Mouse (Mus musculus): ENCODE results near the gene Hmcn2. TPM values are rescaled to one million over a fixed set of nuclear protein-coding genes. Genes with fewer than 3 reads are reported as not detected.

Gene Hmcn2
- polyA plus RNA-seq, 1 experiment from 2014 or later: 0.30 TPM

DNA sequence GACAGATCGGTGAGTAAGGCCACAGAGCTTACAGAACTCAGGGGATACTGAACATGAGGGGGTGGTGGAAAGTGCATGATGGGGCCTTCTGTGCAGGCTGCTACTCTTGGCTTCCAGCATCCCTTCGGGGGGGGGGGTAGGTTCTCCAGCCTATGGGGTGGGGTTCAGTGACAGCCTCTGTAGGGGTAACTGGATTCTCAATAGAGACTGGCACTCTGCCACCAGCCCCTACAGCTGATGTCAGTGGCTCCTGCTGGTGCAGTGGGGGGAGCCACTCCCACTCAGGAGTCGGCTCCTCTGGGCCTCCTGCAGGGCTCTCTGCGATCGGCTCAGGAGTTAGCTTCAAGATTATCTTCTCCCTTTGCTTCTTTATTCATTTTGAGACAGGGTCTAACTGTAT is 35.7 kb upstream of the Hmcn2 start:
- Histone ChIP-seq H3K27ac (ENCODE audit: low read depth, low read length) (no peak overlapping the region), H3K4me1 (ENCODE audit: control insufficient read depth, insufficient read depth, low read depth, low read length) (peaks cover 4% of the 10 kb centered on the region; the same call in 1 of the 2 replicates), H3K9me3 (ENCODE audit: control insufficient read depth, low read length) (no peaks in the 10 kb centered on the region), H3K9ac (ENCODE audit: low read depth, low read length) (no peak overlapping the region), H3K27me3 (replicated peaks; ENCODE audit: control insufficient read depth, insufficient read depth, low read length) (no peaks in the 10 kb centered on the region), H3K4me3 (ENCODE audit: low read length) (no peak overlapping the region), H3K36me3 (ENCODE audit: control insufficient read depth, insufficient read depth, low read length) (peaks cover 12% of the 10 kb centered on the region), H3K4me2 (ENCODE audit: low read length) (no peak overlapping the region)
- 53% methylated on average over 5 of the region's 5 CpGs for WGBS
- no peak for ATAC-seq

DNA sequence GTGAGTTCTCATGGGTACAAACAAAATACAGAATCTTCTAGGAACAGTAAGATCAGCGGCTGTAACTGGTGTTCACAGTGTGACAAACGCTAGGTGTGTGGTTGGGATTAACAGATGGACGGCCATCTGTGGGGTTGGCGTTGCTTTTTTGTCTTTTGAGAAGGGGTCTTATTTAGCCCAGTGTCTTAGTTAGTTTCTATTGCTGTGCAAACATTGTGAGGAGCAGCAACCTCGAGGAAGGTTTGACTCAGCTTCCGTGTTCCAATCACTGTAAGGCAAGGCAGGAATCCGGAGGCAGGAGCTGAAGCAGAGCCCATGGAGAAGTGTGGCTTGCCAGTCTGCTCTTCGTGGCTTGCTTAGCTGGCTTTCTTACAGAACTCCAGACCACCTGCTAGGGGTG is 33.1 kb upstream of the Hmcn2 start:
- ATAC-seq: no peak
- no peaks in the 10 kb centered on the region for H3K9me3 ChIP-seq (ENCODE audit: control insufficient read depth, low read length)
- no peaks in the 10 kb centered on the region for H3K27me3 ChIP-seq (replicated peaks; ENCODE audit: control insufficient read depth, insufficient read depth, low read length)
- no peak overlapping the region for H3K27ac ChIP-seq (ENCODE audit: low read depth, low read length)
- no peak overlapping the region for H3K4me3 ChIP-seq (ENCODE audit: low read length)
- H3K4me2 ChIP-seq (ENCODE audit: low read length): no peak overlapping the region
- H3K9ac ChIP-seq (ENCODE audit: low read depth, low read length): no peak overlapping the region
- peaks cover 4% of the 10 kb centered on the region; the same call in 1 of the 2 replicates for H3K4me1 ChIP-seq (ENCODE audit: control insufficient read depth, insufficient read depth, low read depth, low read length)
- 72% methylated on average over 8 of the region's 8 CpGs for WGBS
- peaks cover 28% of the 10 kb centered on the region for H3K36me3 ChIP-seq (ENCODE audit: control insufficient read depth, insufficient read depth, low read length)

DNA sequence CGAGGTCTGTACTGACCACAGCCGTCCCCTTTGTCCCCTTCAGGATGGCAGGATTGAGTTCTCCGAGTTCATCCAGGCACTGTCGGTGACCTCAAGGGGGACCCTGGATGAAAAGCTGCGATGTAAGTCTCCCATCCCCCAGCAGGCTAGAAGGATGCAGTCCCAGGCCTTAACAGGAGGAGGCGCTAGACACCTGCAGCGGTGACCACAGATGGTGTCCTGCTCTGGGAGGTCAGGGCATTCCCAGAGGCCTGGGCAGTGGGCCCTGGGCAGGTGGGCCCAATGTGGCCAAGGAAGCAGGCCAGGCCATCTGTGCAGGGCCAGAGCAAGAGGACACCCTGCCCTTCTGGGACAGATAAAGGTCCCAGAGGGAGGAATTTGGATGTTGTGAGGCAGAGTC is 31.9 kb upstream of the Hmcn2 start:
- peaks cover 33% of the 10 kb centered on the region for H3K36me3 ChIP-seq (ENCODE audit: control insufficient read depth, insufficient read depth, low read length)
- H3K9ac ChIP-seq (ENCODE audit: low read depth, low read length): no peak overlapping the region
- H3K27me3 ChIP-seq (replicated peaks; ENCODE audit: control insufficient read depth, insufficient read depth, low read length): no peaks in the 10 kb centered on the region
- no peaks in the 10 kb centered on the region for H3K9me3 ChIP-seq (ENCODE audit: control insufficient read depth, low read length)
- ATAC-seq: no peak
- 46% methylated on average over 7 of the region's 7 CpGs for WGBS
- H3K4me2 ChIP-seq (ENCODE audit: low read length): no peak overlapping the region
- no peak overlapping the region for H3K27ac ChIP-seq (ENCODE audit: low read depth, low read length)
- H3K4me3 ChIP-seq (ENCODE audit: low read length): no peak overlapping the region
- peaks cover 4% of the 10 kb centered on the region; the same call in 1 of the 2 replicates for H3K4me1 ChIP-seq (ENCODE audit: control insufficient read depth, insufficient read depth, low read depth, low read length)

DNA sequence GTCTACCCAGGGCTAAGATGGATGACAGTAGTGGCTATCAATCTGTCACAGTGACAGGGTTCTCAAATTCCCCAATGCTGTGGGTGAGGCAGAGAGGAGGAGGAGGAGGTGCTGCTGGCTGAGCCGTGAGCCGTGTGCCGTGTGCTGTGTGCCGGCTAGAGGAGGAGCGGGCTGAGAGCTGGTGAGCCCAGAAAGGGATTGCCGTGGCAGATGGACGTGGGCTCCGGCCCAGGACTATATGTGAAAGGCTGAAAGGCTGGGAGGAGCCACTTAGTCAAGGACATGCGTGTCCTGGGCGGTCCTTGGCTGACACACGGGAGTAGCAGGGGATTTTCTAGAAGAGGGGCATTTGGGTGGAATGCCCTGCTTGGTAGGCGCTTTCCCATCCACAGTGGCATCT is 31.3 kb upstream of the Hmcn2 start:
- no peaks in the 10 kb centered on the region for H3K27me3 ChIP-seq (replicated peaks; ENCODE audit: control insufficient read depth, insufficient read depth, low read length)
- no peak for ATAC-seq
- no peak overlapping the region for H3K4me3 ChIP-seq (ENCODE audit: low read length)
- H3K9me3 ChIP-seq (ENCODE audit: control insufficient read depth, low read length): no peaks in the 10 kb centered on the region
- WGBS: 95% methylated on average over 12 of the region's 12 CpGs
- no peak overlapping the region for H3K4me2 ChIP-seq (ENCODE audit: low read length)
- H3K9ac ChIP-seq (ENCODE audit: low read depth, low read length): no peak overlapping the region
- H3K4me1 ChIP-seq (ENCODE audit: control insufficient read depth, insufficient read depth, low read depth, low read length): no peaks in the 10 kb centered on the region
- H3K27ac ChIP-seq (ENCODE audit: low read depth, low read length): no peak overlapping the region
- peaks cover 35% of the 10 kb centered on the region for H3K36me3 ChIP-seq (ENCODE audit: control insufficient read depth, insufficient read depth, low read length)

DNA sequence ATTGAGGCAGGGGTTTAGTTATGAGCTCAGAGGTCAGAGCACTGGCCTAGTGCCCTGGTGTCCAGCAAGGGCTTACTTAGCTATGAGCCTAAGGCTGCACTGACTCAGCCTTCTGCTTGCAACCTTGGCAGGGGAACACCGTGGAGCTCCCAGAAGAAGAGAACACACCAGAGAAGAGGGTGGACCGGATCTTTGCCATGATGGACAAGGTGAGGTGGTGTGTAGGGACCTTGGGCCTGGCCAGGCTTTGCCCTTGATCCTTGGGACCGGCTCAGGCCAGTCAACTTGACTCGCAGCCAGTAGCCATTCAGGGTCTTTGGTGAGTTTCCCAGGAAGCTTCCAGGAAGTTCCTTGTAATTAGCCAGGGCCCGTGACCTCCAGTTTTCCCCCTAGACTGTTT is 29.7 kb upstream of the Hmcn2 start:
- Histone ChIP-seq H3K27ac (ENCODE audit: low read depth, low read length) (no peak overlapping the region), H3K36me3 (ENCODE audit: control insufficient read depth, insufficient read depth, low read length) (peaks cover 35% of the 10 kb centered on the region), H3K9me3 (ENCODE audit: control insufficient read depth, low read length) (no peaks in the 10 kb centered on the region), H3K9ac (ENCODE audit: low read depth, low read length) (no peak overlapping the region), H3K4me2 (ENCODE audit: low read length) (no peak overlapping the region), H3K4me3 (ENCODE audit: low read length) (no peak overlapping the region), H3K4me1 (ENCODE audit: control insufficient read depth, insufficient read depth, low read depth, low read length) (no peaks in the 10 kb centered on the region), H3K27me3 (replicated peaks; ENCODE audit: control insufficient read depth, insufficient read depth, low read length) (no peaks in the 10 kb centered on the region)
- no peak for ATAC-seq
- 96% methylated on average over 5 of the region's 5 CpGs for WGBS

DNA sequence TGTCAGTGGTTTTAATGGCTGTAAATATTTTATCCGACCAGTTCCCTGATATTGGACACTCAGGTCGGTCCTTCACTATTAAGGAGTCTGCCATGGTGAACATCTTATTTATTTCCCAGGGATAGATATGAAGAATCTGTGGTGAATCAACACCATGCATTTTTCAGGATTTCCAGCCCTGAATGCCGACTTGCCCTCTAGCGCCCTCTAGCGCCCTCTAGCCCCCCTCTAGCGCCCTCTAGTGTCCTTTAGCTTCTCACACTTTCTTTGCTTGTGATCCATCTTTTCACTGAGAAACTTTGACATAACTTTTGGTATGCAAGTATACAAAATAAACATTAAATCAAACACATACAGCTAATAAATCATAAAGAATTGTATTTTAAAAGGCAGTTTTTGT is 22.8 kb upstream of the Hmcn2 start:
- Histone ChIP-seq H3K9me3 (ENCODE audit: control insufficient read depth, low read length) (no peaks in the 10 kb centered on the region), H3K4me3 (ENCODE audit: low read length) (no peak overlapping the region), H3K27me3 (replicated peaks; ENCODE audit: control insufficient read depth, insufficient read depth, low read length) (no peaks in the 10 kb centered on the region), H3K36me3 (ENCODE audit: control insufficient read depth, insufficient read depth, low read length) (peaks cover 28% of the 10 kb centered on the region), H3K4me2 (ENCODE audit: low read length) (no peak overlapping the region), H3K27ac (ENCODE audit: low read depth, low read length) (no peak overlapping the region), H3K9ac (ENCODE audit: low read depth, low read length) (no peak overlapping the region), H3K4me1 (ENCODE audit: control insufficient read depth, insufficient read depth, low read depth, low read length) (no peaks in the 10 kb centered on the region)
- no peak for ATAC-seq
- WGBS: 6% methylated on average over 6 of the region's 6 CpGs

DNA sequence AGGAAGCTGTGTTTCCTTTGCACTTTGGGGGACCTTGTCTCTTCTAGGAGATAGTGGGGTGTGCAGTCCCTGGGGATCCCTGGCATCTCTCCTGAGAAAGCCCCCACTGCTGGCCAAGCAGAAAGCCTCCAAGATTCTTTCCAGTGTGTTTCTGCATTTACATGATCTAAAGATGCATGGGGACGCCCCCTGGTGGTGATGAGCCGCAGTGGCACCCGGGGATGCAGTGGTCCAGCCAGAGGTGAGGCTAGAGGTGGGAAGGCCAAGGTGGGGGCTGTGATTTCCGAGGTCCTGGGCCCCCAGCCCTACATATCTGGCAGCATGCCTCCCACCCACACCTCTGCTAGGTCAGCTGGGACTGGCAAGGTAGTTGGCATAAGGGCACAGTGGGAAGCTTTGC is 19.2 kb upstream of the Hmcn2 start:
- Histone ChIP-seq H3K9me3 (ENCODE audit: control insufficient read depth, low read length) (no peaks in the 10 kb centered on the region), H3K27me3 (replicated peaks; ENCODE audit: control insufficient read depth, insufficient read depth, low read length) (no peaks in the 10 kb centered on the region), H3K36me3 (ENCODE audit: control insufficient read depth, insufficient read depth, low read length) (peaks cover 18% of the 10 kb centered on the region), H3K4me1 (ENCODE audit: control insufficient read depth, insufficient read depth, low read depth, low read length) (peaks cover 2% of the 10 kb centered on the region; the same call in 1 of the 2 replicates), H3K4me2 (ENCODE audit: low read length) (no peak overlapping the region), H3K9ac (ENCODE audit: low read depth, low read length) (no peak overlapping the region), H3K4me3 (ENCODE audit: low read length) (no peak overlapping the region), H3K27ac (ENCODE audit: low read depth, low read length) (no peak overlapping the region)
- 2% methylated on average over 4 of the region's 4 CpGs for WGBS
- no peak for ATAC-seq

DNA sequence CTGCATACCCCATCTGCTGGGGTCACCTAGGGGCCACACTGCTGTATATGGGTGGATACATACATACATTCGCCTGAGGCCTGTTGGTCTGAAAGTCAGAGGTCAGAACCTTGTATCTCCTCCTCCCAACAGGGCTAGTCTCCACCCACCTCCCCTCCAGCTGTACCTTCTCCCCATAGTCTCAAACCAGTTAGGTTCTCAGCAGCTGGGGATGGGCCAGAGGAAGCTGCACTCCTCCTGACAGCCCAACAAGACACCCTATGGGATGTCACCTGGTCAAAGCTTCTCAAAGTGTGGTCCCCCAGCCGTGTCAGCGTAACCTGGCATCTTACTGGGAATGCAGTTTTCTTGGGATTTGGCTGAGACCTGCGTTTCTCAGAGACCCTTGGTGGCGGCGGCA is 17.8 kb upstream of the Hmcn2 start:
- Histone ChIP-seq H3K4me3 (ENCODE audit: low read length) (no peak overlapping the region), H3K4me1 (ENCODE audit: control insufficient read depth, insufficient read depth, low read depth, low read length) (peaks cover 2% of the 10 kb centered on the region; the same call in 1 of the 2 replicates), H3K27ac (ENCODE audit: low read depth, low read length) (no peak overlapping the region), H3K36me3 (ENCODE audit: control insufficient read depth, insufficient read depth, low read length) (peaks cover 14% of the 10 kb centered on the region), H3K4me2 (ENCODE audit: low read length) (no peak overlapping the region), H3K27me3 (replicated peaks; ENCODE audit: control insufficient read depth, insufficient read depth, low read length) (no peaks in the 10 kb centered on the region), H3K9me3 (ENCODE audit: control insufficient read depth, low read length) (no peaks in the 10 kb centered on the region), H3K9ac (ENCODE audit: low read depth, low read length) (no peak overlapping the region)
- ATAC-seq: no peak
- 80% methylated on average over 6 of the region's 6 CpGs for WGBS

DNA sequence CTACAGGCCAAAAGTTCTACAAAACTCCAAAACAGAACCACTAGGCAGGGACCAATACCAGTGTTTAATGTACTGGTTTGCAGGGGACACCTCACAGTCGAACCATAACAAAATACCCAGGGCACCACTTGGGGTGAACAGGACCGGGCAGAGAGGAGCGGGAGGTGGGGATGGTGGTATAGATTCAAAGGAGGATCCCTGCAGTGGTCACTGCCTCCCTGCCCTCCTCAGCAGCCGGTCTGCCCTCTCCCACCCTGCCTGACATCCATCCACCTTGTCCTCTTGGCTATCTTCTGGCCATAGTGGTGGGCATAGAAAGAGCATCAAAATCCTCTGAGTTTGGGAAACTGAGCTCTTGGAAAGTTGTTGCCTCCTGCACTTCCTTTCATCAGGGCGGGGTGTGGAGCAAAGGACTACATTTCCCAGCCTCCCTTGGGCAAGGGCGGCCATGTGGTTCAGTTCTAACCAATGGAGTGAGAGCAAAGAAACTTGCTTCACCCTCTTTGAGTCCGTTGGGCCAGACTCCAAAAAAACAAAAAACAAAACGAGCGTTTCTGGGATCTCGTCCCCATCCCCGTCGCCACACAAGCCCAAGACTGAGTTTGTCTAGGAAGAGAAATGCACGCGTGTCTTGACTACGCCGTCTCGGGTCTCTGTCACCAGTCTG is 16.5 kb upstream of the Hmcn2 start:
- H3K4me2 ChIP-seq (ENCODE audit: low read length): peak overlapping the region; percentile 68
- no peak overlapping the region for H3K27ac ChIP-seq (ENCODE audit: low read depth, low read length)
- H3K27me3 ChIP-seq (replicated peaks; ENCODE audit: control insufficient read depth, insufficient read depth, low read length): no peaks in the 10 kb centered on the region
- H3K9me3 ChIP-seq (ENCODE audit: control insufficient read depth, low read length): no peaks in the 10 kb centered on the region
- peaks cover 8% of the 10 kb centered on the region; the same call in 1 of the 2 replicates for H3K36me3 ChIP-seq (ENCODE audit: control insufficient read depth, insufficient read depth, low read length)
- peaks cover 2% of the 10 kb centered on the region; the same call in 1 of the 2 replicates for H3K4me1 ChIP-seq (ENCODE audit: control insufficient read depth, insufficient read depth, low read depth, low read length)
- peak overlapping the region; percentile 48 for H3K4me3 ChIP-seq (ENCODE audit: low read length)
- peak overlapping the region; percentile 61 for H3K9ac ChIP-seq (ENCODE audit: low read depth, low read length)
- WGBS: 3% methylated on average over 17 of the region's 17 CpGs
- peak; percentile 88 for ATAC-seq
